Mouse (Mus musculus) embryonic fibroblast, embryonic 13.5 days (primary cell): ENCODE measurements around the gene Aqp9.

Experiments used
- CTCF ChIP-seq: IDR thresholded peaks from 2 replicates; pipeline ENCODE4 v1.5.1; 2011; ENCODE audit warnings: mild to moderate bottlenecking, control low read depth, low read length, moderate library complexity, borderline replicate concordance; ENCODE audit not compliant: insufficient read depth
- POLR2A ChIP-seq: IDR thresholded peaks from 2 replicates; pipeline ENCODE4 v1.6.1; 2011; ENCODE audit warnings: low read depth, mild to moderate bottlenecking, control low read depth, low read length, moderate library complexity

- TF ChIP-seq POLR2A (no peak), CTCF (no peak)
Measured at GRCm38 (mm10) chr9:71160849-71161711, 7.4 kb downstream of the Aqp9 start.
